Mouse (Mus musculus): ENCODE measurements around the gene Pelo.

- TF ChIP-seq CTCF (IDR thresholded peaks at IDR 0.05; ENCODE audit: extremely low read depth, insufficient read depth, low read length), result no peak
- TF ChIP-seq POLR2A (IDR thresholded peaks at IDR 0.05; ENCODE audit: extremely low read depth, insufficient read depth, low read length), result no peak
These were observed 36.5 kb upstream of the Pelo start for GRCm38 (mm10) chr13:115126534-115126933.

Data from cortical plate, adult 2 months (tissue).